Mouse (Mus musculus) hindbrain, embryonic 10.5 days (tissue): Measurements from ENCODE around the gene Kcnip4. TPM values are rescaled to one million over a fixed set of nuclear protein-coding genes. Genes with fewer than 3 reads are reported as not detected.

Experiments
- DNase-seq: peaks from one replicate; pipeline ENCODE4 v3.0.0-alpha.2; 2017; ENCODE audit warnings: low spot score
- H3K27ac ChIP-seq: fragments of 300-500 bp; sonication (generic); 2 replicates; pipeline ENCODE4 v1.5.1; 2016; ENCODE audit warnings: mild to moderate bottlenecking, moderate library complexity
- H3K27me3 ChIP-seq: fragments of 300-500 bp; sonication (generic); 2 replicates; pipeline ENCODE4 v1.6.1; 2016; ENCODE audit warnings: mild to moderate bottlenecking; ENCODE audit not compliant: poor library complexity, insufficient read depth, severe bottlenecking
- H3K36me3 ChIP-seq: fragments of 300-500 bp; sonication (generic); 2 replicates; pipeline ENCODE4 v1.6.1; 2016; ENCODE audit warnings: mild to moderate bottlenecking, moderate library complexity
- H3K4me1 ChIP-seq: fragments of 300-500 bp; sonication (generic); replicated peaks from 2 replicates; pipeline ENCODE4 v1.6.1; 2016; ENCODE audit warnings: mild to moderate bottlenecking
- H3K4me3 ChIP-seq: fragments of 300-500 bp; sonication (generic); 2 replicates; pipeline ENCODE4 v1.5.1; 2016; ENCODE audit warnings: mild to moderate bottlenecking, moderate library complexity
- H3K9me3 ChIP-seq: fragments of 300-500 bp; sonication (generic); 2 replicates; pipeline ENCODE4 v1.6.1; 2016; ENCODE audit warnings: mild to moderate bottlenecking, moderate library complexity
- WGBS: fragments of 180-500 bp; shearing (Covaris S2); methylation state at CpG from one replicate; pipeline ENCODE4 v1.1.7; 2016; 5-methylcytosine and 5-hydroxymethylcytosine counted together
- polyA plus RNA-seq: library from polyadenylated mRNA; unstranded; fragments of >200 nt; fragmentation: Nextera tagmentation; extraction: Ambion mirVana; gene quantifications from 2 replicates; pipeline ENCODE4 v1.2.1, GENCODE M21; 2016

Kcnip4 gene
- polyA plus RNA-seq, 1 experiment from 2014 or later: 1.7 TPM

- no peak for DNase-seq
- Histone ChIP-seq H3K36me3 (no peaks in the 10 kb centered on the region), H3K9me3 (no peaks in the 10 kb centered on the region), H3K27ac (no peak overlapping the region), H3K4me3 (no peak overlapping the region), H3K27me3 (no peaks in the 10 kb centered on the region), H3K4me1 (no peaks in the 10 kb centered on the region)
- WGBS: 90% methylated on average over 2 of the region's 2 CpGs
Observed at GRCm38 (mm10) chr5:48460221-48460620, 1064.5 kb downstream of the Kcnip4 start.

- Histone ChIP-seq H3K4me3 (no peak overlapping the region), H3K36me3 (no peaks in the 10 kb centered on the region), H3K27ac (no peak overlapping the region), H3K4me1 (no peaks in the 10 kb centered on the region), H3K9me3 (no peaks in the 10 kb centered on the region), H3K27me3 (no peaks in the 10 kb centered on the region)
- WGBS: 78% methylated on average over 1 of the region's 1 CpGs
- DNase-seq: no peak
Observed at GRCm38 (mm10) chr5:48448888-48449287, 1075.8 kb downstream of the Kcnip4 start.

DNA sequence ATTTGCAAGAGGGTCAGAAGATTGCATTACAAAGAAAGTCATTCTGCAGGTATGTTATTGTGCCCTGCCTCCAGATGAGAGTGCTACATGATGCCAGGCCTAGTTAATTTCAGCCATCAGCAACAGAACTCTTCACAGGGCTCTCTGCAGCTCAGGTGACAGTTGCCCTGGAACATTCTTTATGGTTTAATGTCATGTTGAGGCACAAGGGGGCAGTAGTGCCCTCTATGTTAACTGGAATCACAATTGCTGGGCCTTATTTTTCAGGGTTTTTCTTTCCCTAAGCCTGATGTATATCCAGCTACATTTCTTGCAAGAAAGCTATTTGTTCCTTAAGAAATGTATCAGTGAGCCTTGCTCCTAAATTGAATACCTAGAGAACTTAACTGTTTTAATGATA, 1094.2 kb downstream of the Kcnip4 start:
- Histone ChIP-seq H3K4me1 (no peaks in the 10 kb centered on the region), H3K36me3 (no peaks in the 10 kb centered on the region), H3K27ac (no peak overlapping the region), H3K4me3 (no peak overlapping the region), H3K27me3 (no peaks in the 10 kb centered on the region), H3K9me3 (no peaks in the 10 kb centered on the region)
- DNase-seq: peak; percentile 39

GRCm38 (mm10) chr5:48421957-48422356, 1102.8 kb downstream of the Kcnip4 start:
- Histone ChIP-seq H3K9me3 (no peaks in the 10 kb centered on the region), H3K27ac (no peak overlapping the region), H3K27me3 (no peaks in the 10 kb centered on the region), H3K4me3 (no peak overlapping the region), H3K36me3 (no peaks in the 10 kb centered on the region), H3K4me1 (no peaks in the 10 kb centered on the region)
- WGBS: 90% methylated on average over 1 of the region's 1 CpGs
- no peak for DNase-seq

DNA sequence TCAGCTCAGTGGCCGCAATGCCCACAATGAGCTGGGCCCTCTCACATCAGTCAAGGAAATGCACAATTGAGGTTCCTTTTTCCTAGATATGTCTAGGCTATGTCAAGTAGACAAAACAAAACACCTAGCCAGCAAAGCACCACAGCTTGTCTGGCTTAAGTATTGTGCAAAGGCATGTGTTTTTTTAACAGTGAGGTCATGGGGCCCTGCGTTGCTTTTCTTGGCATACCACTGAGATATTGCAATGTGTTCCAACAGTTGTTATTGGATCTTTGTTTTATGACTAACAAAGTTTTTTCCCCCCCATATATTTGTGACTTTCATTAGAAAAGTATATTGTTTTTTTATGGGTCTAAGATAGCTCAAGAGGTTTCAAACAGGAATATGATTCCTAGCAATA, 1105.0 kb downstream of the Kcnip4 start:
- no peak for DNase-seq
- Histone ChIP-seq H3K4me1 (no peaks in the 10 kb centered on the region), H3K36me3 (no peaks in the 10 kb centered on the region), H3K27ac (no peak overlapping the region), H3K9me3 (no peaks in the 10 kb centered on the region), H3K27me3 (no peaks in the 10 kb centered on the region), H3K4me3 (no peak overlapping the region)
- WGBS: 86% methylated on average over 2 of the region's 2 CpGs

GRCm38 (mm10) chr5:48412261-48412660, 1112.4 kb downstream of the Kcnip4 start:
- no peak overlapping the region for H3K4me3 ChIP-seq
- no peak for DNase-seq
- H3K9me3 ChIP-seq: no peaks in the 10 kb centered on the region
- no peaks in the 10 kb centered on the region for H3K36me3 ChIP-seq
- H3K4me1 ChIP-seq: no peaks in the 10 kb centered on the region
- no peaks in the 10 kb centered on the region for H3K27me3 ChIP-seq
- 96% methylated on average over 4 of the region's 4 CpGs for WGBS
- no peak overlapping the region for H3K27ac ChIP-seq

- H3K36me3 ChIP-seq: no peaks in the 10 kb centered on the region
- H3K4me1 ChIP-seq: no peaks in the 10 kb centered on the region
- no peaks in the 10 kb centered on the region for H3K9me3 ChIP-seq
- no peak overlapping the region for H3K27ac ChIP-seq
- H3K4me3 ChIP-seq: no peak overlapping the region
- WGBS: 80% methylated on average over 4 of the region's 4 CpGs
- no peaks in the 10 kb centered on the region for H3K27me3 ChIP-seq
- no peak for DNase-seq
Observed at GRCm38 (mm10) chr5:48411462-48411861, 1113.2 kb downstream of the Kcnip4 start.

GRCm38 (mm10) chr5:48410348-48410747, 1114.4 kb downstream of the Kcnip4 start:
- WGBS: 76% methylated on average over 5 of the region's 5 CpGs
- Histone ChIP-seq H3K9me3 (no peaks in the 10 kb centered on the region), H3K27me3 (no peaks in the 10 kb centered on the region), H3K36me3 (no peaks in the 10 kb centered on the region), H3K4me1 (no peaks in the 10 kb centered on the region), H3K4me3 (no peak overlapping the region), H3K27ac (no peak overlapping the region)
- DNase-seq: no peak

- Histone ChIP-seq H3K27ac (no peak overlapping the region), H3K36me3 (no peaks in the 10 kb centered on the region), H3K4me1 (no peaks in the 10 kb centered on the region), H3K4me3 (no peak overlapping the region), H3K9me3 (no peaks in the 10 kb centered on the region), H3K27me3 (no peaks in the 10 kb centered on the region)
- DNase-seq: no peak
- WGBS: 92% methylated on average over 4 of the region's 4 CpGs
Observed at GRCm38 (mm10) chr5:48408276-48408675, 1116.4 kb downstream of the Kcnip4 start.

- DNase-seq: peak; percentile 24
- WGBS: 80% methylated on average over 3 of the region's 3 CpGs
- no peaks in the 10 kb centered on the region for H3K27me3 ChIP-seq
Observed at GRCm38 (mm10) chr5:48402497-48402896, 1122.2 kb downstream of the Kcnip4 start.

DNA sequence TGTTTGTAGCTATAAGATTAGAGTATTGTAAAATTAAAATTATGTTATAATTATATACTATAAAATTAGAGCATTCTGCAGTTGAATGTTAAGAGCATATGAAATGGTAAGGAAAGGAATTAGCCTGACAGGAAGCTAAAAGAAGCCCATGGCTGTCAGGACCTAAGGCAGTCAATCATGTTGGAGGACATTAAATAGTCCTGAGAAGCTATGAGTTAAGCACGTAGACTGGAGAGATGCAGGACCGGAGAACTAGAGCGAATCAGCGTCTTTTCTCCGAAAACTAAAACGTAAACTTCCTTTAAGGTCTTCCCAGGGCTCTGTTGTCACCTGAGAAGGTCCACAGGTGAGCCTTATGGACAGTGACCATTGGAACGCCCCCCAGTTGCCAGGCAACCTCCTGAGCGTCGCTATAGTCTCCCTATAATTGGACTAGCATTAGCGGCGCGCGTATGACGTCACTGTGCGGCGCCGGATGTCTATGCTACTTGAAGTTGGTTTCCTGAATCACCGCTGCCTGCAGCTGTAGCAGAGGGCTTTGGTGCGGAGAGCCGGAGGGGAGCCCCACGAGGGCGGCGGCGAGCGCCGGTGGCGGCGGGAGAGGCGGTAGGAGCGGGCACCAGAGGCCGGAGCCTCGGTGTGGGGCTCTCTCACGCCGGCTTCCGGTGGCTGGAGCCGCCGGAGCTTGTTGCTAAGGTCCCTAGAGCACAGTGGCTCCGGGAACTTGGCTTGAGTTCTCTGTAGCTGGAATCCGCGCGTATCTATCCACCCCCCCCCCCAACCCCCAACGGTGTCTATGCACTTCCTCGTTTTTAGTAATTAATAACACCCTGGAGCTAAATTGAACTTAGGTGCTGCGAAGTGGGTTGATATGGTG, 1152.6 kb downstream of the Kcnip4 start:
- no peaks in the 10 kb centered on the region for H3K27me3 ChIP-seq
- H3K4me3 ChIP-seq: peak overlapping the region; percentile 90
- H3K4me1 ChIP-seq: peaks cover 12% of the 10 kb centered on the region
- peak overlapping the region; percentile 93 for H3K27ac ChIP-seq
- under 1% methylated on average over 44 of the region's 44 CpGs for WGBS
- H3K9me3 ChIP-seq: no peaks in the 10 kb centered on the region
- peaks cover 28% of the 10 kb centered on the region for H3K36me3 ChIP-seq
- peak; percentile 92 for DNase-seq

More at GRCm38 (mm10) chr5:48402497-48402896, 1122.2 kb downstream of the Kcnip4 start:
- Histone ChIP-seq H3K36me3 (peaks cover 10% of the 10 kb centered on the region; the same call in 1 of the 2 replicates), H3K9me3 (no peaks in the 10 kb centered on the region), H3K27ac (no peak overlapping the region), H3K4me1 (no peaks in the 10 kb centered on the region), H3K4me3 (no peak overlapping the region)

GRCm38 (mm10) chr5:48349309-48349708, 1175.4 kb downstream of the Kcnip4 start:
- 86% methylated on average over 1 of the region's 1 CpGs for WGBS
- H3K4me1 ChIP-seq: no peaks in the 10 kb centered on the region
- H3K9me3 ChIP-seq: no peaks in the 10 kb centered on the region
- peaks cover 2% of the 10 kb centered on the region; the same call in 1 of the 2 replicates for H3K27me3 ChIP-seq
- H3K36me3 ChIP-seq: no peaks in the 10 kb centered on the region
- DNase-seq: no peak
- H3K27ac ChIP-seq: no peak overlapping the region
- no peak overlapping the region for H3K4me3 ChIP-seq

DNA sequence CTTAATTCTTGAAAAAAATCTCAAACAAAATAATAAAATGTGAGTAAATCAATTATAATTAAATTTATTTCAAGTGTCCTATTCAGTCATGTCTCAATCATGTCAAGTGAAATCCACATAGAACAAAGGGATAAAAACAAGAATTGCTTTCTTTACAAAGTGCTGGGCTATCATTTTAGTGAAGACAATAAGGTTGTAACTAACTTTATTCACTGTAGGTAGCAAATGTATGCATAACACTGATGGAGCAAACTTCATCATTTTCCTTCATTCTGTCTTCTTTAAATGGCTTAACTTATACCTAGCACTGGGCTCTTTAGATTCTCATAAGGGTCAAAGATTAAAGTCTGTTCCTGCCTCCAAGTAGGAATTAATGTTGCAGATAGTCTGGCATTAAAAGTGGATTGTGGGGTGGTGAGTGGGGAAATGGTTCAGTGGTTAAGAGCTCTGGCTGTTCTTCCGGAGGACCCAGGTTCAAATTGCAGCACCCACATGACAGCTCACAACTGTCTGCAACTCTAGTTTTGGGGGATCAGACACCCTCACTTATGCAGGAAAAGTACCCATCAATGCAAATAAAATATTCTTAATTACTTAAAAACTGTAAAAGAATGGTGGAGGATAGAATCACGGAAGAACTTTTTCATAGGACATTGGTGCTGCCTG, 1178.6 kb downstream of the Kcnip4 start:
- H3K4me1 ChIP-seq: no peaks in the 10 kb centered on the region
- no peak for DNase-seq
- peaks cover 13% of the 10 kb centered on the region for H3K27me3 ChIP-seq
- H3K27ac ChIP-seq: no peak overlapping the region
- H3K9me3 ChIP-seq: no peaks in the 10 kb centered on the region
- 91% methylated on average over 2 of the region's 2 CpGs for WGBS
- H3K4me3 ChIP-seq: no peak overlapping the region
- H3K36me3 ChIP-seq: no peaks in the 10 kb centered on the region
